ENCODE assay signal across 8 mouse cellular contexts in genomic region chr15:83305192-83305921, GRCm38 (mm10). TPM values are rescaled to one million over a fixed set of nuclear protein-coding genes. Genes with fewer than 3 reads are reported as not detected.
A peak's percentile ranks its signal among the peaks of the same experiment; 100 is the strongest.
DNase-seq lines count a peak whose midpoint lies in the region; ATAC-seq and TF ChIP-seq lines count a peak whose summit lies in the region.

No protein-coding gene starts in this region.

- no peak for ATAC-seq in forebrain, embryonic 15.5 days (replicated peaks)
- ATAC-seq in embryonic facial prominence, embryonic 12.5 days (ENCODE audit: insufficient number of reproducible peaks, insufficient read depth, low FRiP score, low TSS enrichment) = no peak
- peak; percentile 75 for ATAC-seq in intestine, postnatal 0 days
- peak; percentile 84 for ATAC-seq in lung, postnatal 0 days
- ATAC-seq in monocyte, adult 5-6 weeks (replicated peaks; ENCODE audit: insufficient number of reproducible peaks, low FRiP score, low TSS enrichment, poor library complexity, severe bottlenecking) = no peak

- peaks cover 41% of the 10 kb centered on the region for H3K36me3 ChIP-seq in forebrain, embryonic 10.5 days (replicated peaks)
- H3K36me3 ChIP-seq in forebrain, embryonic 15.5 days = peaks cover 35% of the 10 kb centered on the region
- H3K36me3 ChIP-seq in embryonic facial prominence, embryonic 12.5 days = peaks cover 43% of the 10 kb centered on the region
- H3K36me3 ChIP-seq in intestine, postnatal 0 days (ENCODE audit: control insufficient read depth, insufficient read depth) = peaks cover 84% of the 10 kb centered on the region
- H3K36me3 ChIP-seq in lung, postnatal 0 days (ENCODE audit: insufficient read depth, low read length) = peaks cover 19% of the 10 kb centered on the region; the same call in 1 of the 2 replicates

- H3K27me3 ChIP-seq in forebrain, embryonic 10.5 days (ENCODE audit: poor library complexity, severe bottlenecking) = no peaks in the 10 kb centered on the region
- H3K27me3 ChIP-seq in forebrain, embryonic 15.5 days = no peaks in the 10 kb centered on the region
- no peaks in the 10 kb centered on the region for H3K27me3 ChIP-seq in embryonic facial prominence, embryonic 12.5 days
- H3K27me3 ChIP-seq in intestine, postnatal 0 days (replicated peaks; ENCODE audit: control insufficient read depth, insufficient read depth, low read length) = no peaks in the 10 kb centered on the region
- H3K27me3 ChIP-seq in lung, postnatal 0 days (replicated peaks; ENCODE audit: insufficient read depth, low read length) = no peaks in the 10 kb centered on the region

- H3K27ac ChIP-seq in forebrain, embryonic 10.5 days = peak overlapping the region; percentile 69
- no peak overlapping the region for H3K27ac ChIP-seq in forebrain, embryonic 15.5 days (replicated peaks)
- 0 out of 2 replicates have a peak overlapping the region, but pooled peaks have one; percentile 8 for H3K27ac ChIP-seq in embryonic facial prominence, embryonic 12.5 days
- peak overlapping the region; percentile 79 for H3K27ac ChIP-seq in intestine, postnatal 0 days (ENCODE audit: low read depth, low read length)
- peak overlapping the region; percentile 83 for H3K27ac ChIP-seq in lung, postnatal 0 days (ENCODE audit: low read length)

- H3K4me3 ChIP-seq in forebrain, embryonic 10.5 days = no peak overlapping the region
- H3K4me3 ChIP-seq in forebrain, embryonic 15.5 days = no peak overlapping the region
- H3K4me3 ChIP-seq in embryonic facial prominence, embryonic 12.5 days = no peak overlapping the region
- no peak overlapping the region for H3K4me3 ChIP-seq in intestine, postnatal 0 days (ENCODE audit: low read depth, low read length)
- H3K4me3 ChIP-seq in lung, postnatal 0 days (ENCODE audit: low read depth, low read length) = no peak overlapping the region

- peak; percentile 58 for TF ChIP-seq EP300 in lung, postnatal 0 days (IDR thresholded peaks at IDR 0.05)

- no peak for TF ChIP-seq CTCF in intestine, postnatal 0 days (IDR thresholded peaks at IDR 0.05; ENCODE audit: low read depth)
- TF ChIP-seq CTCF in lung, postnatal 0 days (IDR thresholded peaks at IDR 0.05) = 0 out of 2 replicates have a peak, but pooled peaks have one; percentile 4

- peaks cover 16% of the 10 kb centered on the region for H3K4me1 ChIP-seq in forebrain, embryonic 10.5 days
- H3K4me1 ChIP-seq in forebrain, embryonic 15.5 days = 0 out of 2 replicates have a peak, but pooled peaks cover 6% of the 10 kb centered on the region
- no peaks in the 10 kb centered on the region for H3K4me1 ChIP-seq in embryonic facial prominence, embryonic 12.5 days
- peaks cover 11% of the 10 kb centered on the region for H3K4me1 ChIP-seq in intestine, postnatal 0 days (replicated peaks; ENCODE audit: control insufficient read depth, insufficient read depth, low read length)
- peaks cover 15% of the 10 kb centered on the region; the same call in 1 of the 2 replicates for H3K4me1 ChIP-seq in lung, postnatal 0 days (ENCODE audit: insufficient read depth, low read depth, low read length)

- H3K9ac ChIP-seq in forebrain, embryonic 15.5 days (replicated peaks) = no peak overlapping the region
- no peak overlapping the region for H3K9ac ChIP-seq in embryonic facial prominence, embryonic 12.5 days
- H3K9ac ChIP-seq in intestine, postnatal 0 days (ENCODE audit: low read depth, low read length) = 0 out of 2 replicates have a peak overlapping the region, but pooled peaks have one; percentile 26
- H3K9ac ChIP-seq in lung, postnatal 0 days (replicated peaks; ENCODE audit: low read depth) = 0 out of 2 replicates have a peak overlapping the region, but pooled peaks have one; percentile 3

- no peaks in the 10 kb centered on the region for H3K9me3 ChIP-seq in forebrain, embryonic 10.5 days
- no peaks in the 10 kb centered on the region for H3K9me3 ChIP-seq in forebrain, embryonic 15.5 days
- no peaks in the 10 kb centered on the region for H3K9me3 ChIP-seq in embryonic facial prominence, embryonic 12.5 days
- no peaks in the 10 kb centered on the region for H3K9me3 ChIP-seq in intestine, postnatal 0 days (ENCODE audit: control insufficient read depth)
- no peaks in the 10 kb centered on the region for H3K9me3 ChIP-seq in lung, postnatal 0 days (ENCODE audit: low read length)

- DNase-seq in forebrain, embryonic 10.5 days (ENCODE audit: extremely low spot score, low spot score) = no peak
- DNase-seq in adrenal gland, adult (ENCODE audit: inconsistent age in 2 of 2, low spot score in 1 of 2) = peak; percentile 95 to 97
- peak; percentile 64 for DNase-seq in lung, postnatal 0 days (ENCODE audit: low spot score)
- DNase-seq in layer of hippocampus, adult 9-11 months = no peak

- 60% methylated on average over 12 of the region's 12 CpGs for WGBS in forebrain, embryonic 10.5 days
- WGBS in forebrain, embryonic 15.5 days = 61% methylated on average over 12 of the region's 12 CpGs
- 65% methylated on average over 12 of the region's 12 CpGs for WGBS in embryonic facial prominence, embryonic 12.5 days
- 45% methylated on average over 12 of the region's 12 CpGs for WGBS in intestine, postnatal 0 days
- WGBS in lung, postnatal 0 days = 64% methylated on average over 12 of the region's 12 CpGs

- H3K4me2 ChIP-seq in forebrain, embryonic 15.5 days (replicated peaks) = no peak overlapping the region
- no peak overlapping the region for H3K4me2 ChIP-seq in embryonic facial prominence, embryonic 12.5 days (replicated peaks)
- peak overlapping the region; percentile 21; the same call in 1 of the 2 replicates for H3K4me2 ChIP-seq in intestine, postnatal 0 days (replicated peaks; ENCODE audit: low read depth)
- no peak overlapping the region for H3K4me2 ChIP-seq in lung, postnatal 0 days (replicated peaks; ENCODE audit: low read depth, low read length)

RNA-seq across cellular contexts. Expression of gene Arfgap3, which starts 44.7 kb away (rescaled TPM):
- polyA plus RNA-seq in forebrain, embryonic 10.5 days (2016; fragmentation: Nextera tagmentation; extraction: Ambion mirVana) = 24.4 TPM in 2 replicates
- 38.7 and 39.6 TPM in 2 replicates for polyA plus RNA-seq in forebrain, embryonic 15.5 days (2015; fragmentation: Nextera tagmentation; extraction: Ambion mirVana)
- polyA plus RNA-seq in embryonic facial prominence, embryonic 12.5 days (2016; fragmentation: Nextera tagmentation; extraction: Ambion mirVana) = 43.2 and 43.3 TPM in 2 replicates
- polyA plus RNA-seq in intestine, postnatal 0 days (2015; fragmentation: Nextera tagmentation; extraction: Ambion mirVana) = 119 and 124 TPM in 2 replicates
- 41.1 and 44.2 TPM in 2 replicates for polyA plus RNA-seq in lung, postnatal 0 days (2015; fragmentation: Nextera tagmentation; extraction: Ambion mirVana)
- 15.1 to 26.9 TPM (median 15.7 TPM) in 3 replicates for total RNA-seq in monocyte, adult 5-6 weeks (2017)

RNA-seq across cellular contexts. Expression of gene A4galt, which starts 53.8 kb away (rescaled TPM):
- polyA plus RNA-seq in forebrain, embryonic 10.5 days (2016; fragmentation: Nextera tagmentation; extraction: Ambion mirVana) = 0.53 and 0.59 TPM in 2 replicates
- polyA plus RNA-seq in forebrain, embryonic 15.5 days (2015; fragmentation: Nextera tagmentation; extraction: Ambion mirVana) = 1.5 and 1.7 TPM in 2 replicates
- polyA plus RNA-seq in embryonic facial prominence, embryonic 12.5 days (2016; fragmentation: Nextera tagmentation; extraction: Ambion mirVana) = 1.3 TPM in 2 replicates
- polyA plus RNA-seq in intestine, postnatal 0 days (2015; fragmentation: Nextera tagmentation; extraction: Ambion mirVana) = 8.1 and 8.6 TPM in 2 replicates
- 15.2 and 16.0 TPM in 2 replicates for polyA plus RNA-seq in lung, postnatal 0 days (2015; fragmentation: Nextera tagmentation; extraction: Ambion mirVana)
- 0.29 to 2.5 TPM in 2 of 3 replicates, not detected in the other for total RNA-seq in monocyte, adult 5-6 weeks (2017)

Comparison
In these comparisons a context has a peak if more than half of its experiments do, and no peak if none do; other contexts are left out.
1. DNase-seq: peak in adrenal gland, adult (2 of 2) and lung, postnatal 0 days (single experiment); none in forebrain, embryonic 10.5 days (single experiment) and layer of hippocampus, adult 9-11 months (single experiment).
2. ATAC-seq: peak in intestine, postnatal 0 days (single experiment) and lung, postnatal 0 days (single experiment); none in forebrain, embryonic 15.5 days (single experiment), embryonic facial prominence, embryonic 12.5 days (single experiment) and monocyte, adult 5-6 weeks (single experiment).
3. H3K9ac ChIP-seq: peak in intestine, postnatal 0 days (single experiment) and lung, postnatal 0 days (single experiment); none in forebrain, embryonic 15.5 days (single experiment) and embryonic facial prominence, embryonic 12.5 days (single experiment).